Mouse (Mus musculus): Measurements from ENCODE around the gene Hnf4a. TPM values are rescaled to one million over a fixed set of nuclear protein-coding genes. Genes with fewer than 3 reads are reported as not detected.

The Hnf4a gene
- polyA plus RNA-seq, 1 experiment from 2014 or later = 0.18 TPM

- H3K4me2 ChIP-seq = no peak overlapping the region
- 44% methylated on average over 7 of the region's 7 CpGs for WGBS
- H3K9me3 ChIP-seq (replicated peaks) = no peaks in the 10 kb centered on the region
- H3K9ac ChIP-seq = no peak overlapping the region
- H3K27ac ChIP-seq (ENCODE audit: poor library complexity, severe bottlenecking) = no peak overlapping the region
- no peak for ATAC-seq (ENCODE audit: insufficient number of reproducible peaks, low FRiP score)
- no peaks in the 10 kb centered on the region for H3K36me3 ChIP-seq
- H3K4me3 ChIP-seq = no peak overlapping the region
- peaks cover 18% of the 10 kb centered on the region for H3K4me1 ChIP-seq (replicated peaks)
- H3K27me3 ChIP-seq (replicated peaks) = peaks cover 14% of the 10 kb centered on the region
These were observed 15.3 kb upstream of the Hnf4a start for GRCm38 (mm10) chr2:163491351-163491750.

GRCm38 (mm10) chr2:163492018-163492417, 14.6 kb upstream of the Hnf4a start, which contains the start of gene R3hdml:
Gene R3hdml, plus strand, starts transcription at chr2:163492318.
- WGBS = 77% methylated on average over 5 of the region's 5 CpGs
- Histone ChIP-seq H3K36me3 (no peaks in the 10 kb centered on the region), H3K4me1 (replicated peaks) (peaks cover 18% of the 10 kb centered on the region), H3K4me2 (no peak within 1 kb of the TSS), H3K27me3 (replicated peaks) (peaks cover 14% of the 10 kb centered on the region; the same call in 1 of the 2 replicates), H3K4me3 (no peak within 1 kb of the TSS), H3K9me3 (replicated peaks) (no peaks in the 10 kb centered on the region), H3K27ac (ENCODE audit: poor library complexity, severe bottlenecking) (no peak within 1 kb of the TSS), H3K9ac (no peak within 1 kb of the TSS)
- no peak for ATAC-seq (ENCODE audit: insufficient number of reproducible peaks, low FRiP score)

GRCm38 (mm10) chr2:163493031-163493430, 13.6 kb upstream of the Hnf4a start:
- no peak for ATAC-seq (ENCODE audit: insufficient number of reproducible peaks, low FRiP score)
- Histone ChIP-seq H3K4me3 (no peak overlapping the region), H3K9me3 (replicated peaks) (no peaks in the 10 kb centered on the region), H3K4me2 (no peak overlapping the region), H3K36me3 (no peaks in the 10 kb centered on the region), H3K4me1 (replicated peaks) (peaks cover 18% of the 10 kb centered on the region), H3K27ac (ENCODE audit: poor library complexity, severe bottlenecking) (no peak overlapping the region), H3K9ac (no peak overlapping the region), H3K27me3 (replicated peaks) (peaks cover 14% of the 10 kb centered on the region; the same call in 1 of the 2 replicates)
- WGBS = 31% methylated on average over 5 of the region's 5 CpGs

GRCm38 (mm10) chr2:163493976-163494375, 12.6 kb upstream of the Hnf4a start:
- ATAC-seq (ENCODE audit: insufficient number of reproducible peaks, low FRiP score) = no peak
- Histone ChIP-seq H3K27ac (ENCODE audit: poor library complexity, severe bottlenecking) (no peak overlapping the region), H3K9ac (no peak overlapping the region), H3K27me3 (replicated peaks) (peaks cover 14% of the 10 kb centered on the region; the same call in 1 of the 2 replicates), H3K4me2 (no peak overlapping the region), H3K4me3 (no peak overlapping the region), H3K9me3 (replicated peaks) (no peaks in the 10 kb centered on the region), H3K4me1 (replicated peaks) (peaks cover 18% of the 10 kb centered on the region), H3K36me3 (no peaks in the 10 kb centered on the region)
- 27% methylated on average over 5 of the region's 5 CpGs for WGBS

- Histone ChIP-seq H3K4me3 (no peak overlapping the region), H3K27ac (ENCODE audit: poor library complexity, severe bottlenecking) (no peak overlapping the region), H3K36me3 (no peaks in the 10 kb centered on the region), H3K4me1 (replicated peaks) (peaks cover 18% of the 10 kb centered on the region), H3K9ac (no peak overlapping the region), H3K4me2 (no peak overlapping the region), H3K9me3 (replicated peaks) (no peaks in the 10 kb centered on the region), H3K27me3 (replicated peaks) (peaks cover 14% of the 10 kb centered on the region; the same call in 1 of the 2 replicates)
- 22% methylated on average over 6 of the region's 6 CpGs for WGBS
- no peak for ATAC-seq (ENCODE audit: insufficient number of reproducible peaks, low FRiP score)
These were observed 12.2 kb upstream of the Hnf4a start for GRCm38 (mm10) chr2:163494456-163494855.

GRCm38 (mm10) chr2:163502219-163502618, 4.4 kb upstream of the Hnf4a start:
- Histone ChIP-seq H3K36me3 (no peaks in the 10 kb centered on the region), H3K9me3 (replicated peaks) (no peaks in the 10 kb centered on the region), H3K27me3 (replicated peaks) (0 out of 2 replicates have a peak, but pooled peaks cover 4% of the 10 kb centered on the region), H3K9ac (no peak overlapping the region), H3K4me3 (no peak overlapping the region), H3K4me2 (no peak overlapping the region), H3K27ac (ENCODE audit: poor library complexity, severe bottlenecking) (no peak overlapping the region), H3K4me1 (replicated peaks) (no peaks in the 10 kb centered on the region)
- WGBS = 93% methylated on average over 2 of the region's 2 CpGs
- no peak for ATAC-seq (ENCODE audit: insufficient number of reproducible peaks, low FRiP score)

GRCm38 (mm10) chr2:163503191-163503590, 3.4 kb upstream of the Hnf4a start:
- Histone ChIP-seq H3K27me3 (replicated peaks) (0 out of 2 replicates have a peak, but pooled peaks cover 4% of the 10 kb centered on the region), H3K4me1 (replicated peaks) (no peaks in the 10 kb centered on the region), H3K36me3 (no peaks in the 10 kb centered on the region), H3K9me3 (replicated peaks) (no peaks in the 10 kb centered on the region), H3K27ac (ENCODE audit: poor library complexity, severe bottlenecking) (no peak overlapping the region), H3K4me3 (no peak overlapping the region), H3K9ac (no peak overlapping the region), H3K4me2 (no peak overlapping the region)
- 70% methylated on average over 7 of the region's 7 CpGs for WGBS
- ATAC-seq (ENCODE audit: insufficient number of reproducible peaks, low FRiP score) = no peak

- Histone ChIP-seq H3K36me3 (no peaks in the 10 kb centered on the region), H3K9ac (no peak overlapping the region), H3K4me1 (replicated peaks) (peaks cover 4% of the 10 kb centered on the region; the same call in 1 of the 2 replicates), H3K27me3 (replicated peaks) (no peaks in the 10 kb centered on the region), H3K27ac (ENCODE audit: poor library complexity, severe bottlenecking) (no peak overlapping the region), H3K9me3 (replicated peaks) (no peaks in the 10 kb centered on the region), H3K4me2 (no peak overlapping the region), H3K4me3 (no peak overlapping the region)
- WGBS = 63% methylated on average over 7 of the region's 7 CpGs
- no peak for ATAC-seq (ENCODE audit: insufficient number of reproducible peaks, low FRiP score)
These were observed 19.2 kb downstream of the Hnf4a start for GRCm38 (mm10) chr2:163525761-163526243.

GRCm38 (mm10) chr2:163527497-163527896, 20.9 kb downstream of the Hnf4a start:
- ATAC-seq (ENCODE audit: insufficient number of reproducible peaks, low FRiP score) = no peak
- Histone ChIP-seq H3K9me3 (replicated peaks) (no peaks in the 10 kb centered on the region), H3K4me1 (replicated peaks) (peaks cover 4% of the 10 kb centered on the region; the same call in 1 of the 2 replicates), H3K9ac (no peak overlapping the region), H3K27ac (ENCODE audit: poor library complexity, severe bottlenecking) (no peak overlapping the region), H3K36me3 (no peaks in the 10 kb centered on the region), H3K4me2 (no peak overlapping the region), H3K27me3 (replicated peaks) (no peaks in the 10 kb centered on the region), H3K4me3 (no peak overlapping the region)
- WGBS = 74% methylated on average over 2 of the region's 2 CpGs

GRCm38 (mm10) chr2:163530418-163530817, 23.8 kb downstream of the Hnf4a start:
- ATAC-seq (ENCODE audit: insufficient number of reproducible peaks, low FRiP score) = no peak
- Histone ChIP-seq H3K4me1 (replicated peaks) (peaks cover 8% of the 10 kb centered on the region; the same call in 1 of the 2 replicates), H3K4me3 (no peak overlapping the region), H3K9ac (no peak overlapping the region), H3K9me3 (replicated peaks) (0 out of 2 replicates have a peak, but pooled peaks cover 3% of the 10 kb centered on the region), H3K27ac (ENCODE audit: poor library complexity, severe bottlenecking) (no peak overlapping the region), H3K4me2 (no peak overlapping the region), H3K36me3 (no peaks in the 10 kb centered on the region), H3K27me3 (replicated peaks) (peaks cover 13% of the 10 kb centered on the region)
- WGBS = 31% methylated on average over 8 of the region's 8 CpGs

GRCm38 (mm10) chr2:163531917-163532316, 25.3 kb downstream of the Hnf4a start:
- Histone ChIP-seq H3K9ac (no peak overlapping the region), H3K27ac (ENCODE audit: poor library complexity, severe bottlenecking) (no peak overlapping the region), H3K27me3 (replicated peaks) (peaks cover 27% of the 10 kb centered on the region), H3K36me3 (no peaks in the 10 kb centered on the region), H3K4me1 (replicated peaks) (peaks cover 8% of the 10 kb centered on the region; the same call in 1 of the 2 replicates), H3K4me3 (no peak overlapping the region), H3K4me2 (no peak overlapping the region), H3K9me3 (replicated peaks) (0 out of 2 replicates have a peak, but pooled peaks cover 3% of the 10 kb centered on the region)
- ATAC-seq (ENCODE audit: insufficient number of reproducible peaks, low FRiP score) = no peak
- 13% methylated on average over 9 of the region's 9 CpGs for WGBS

GRCm38 (mm10) chr2:163533226-163533625, 26.6 kb downstream of the Hnf4a start:
- 79% methylated on average over 9 of the region's 9 CpGs for WGBS

More at GRCm38 (mm10) chr2:163533226-163533625, 26.6 kb downstream of the Hnf4a start:
- 0 out of 2 replicates have a peak, but pooled peaks cover 3% of the 10 kb centered on the region for H3K9me3 ChIP-seq (replicated peaks)
- peaks cover 8% of the 10 kb centered on the region; the same call in 1 of the 2 replicates for H3K4me1 ChIP-seq (replicated peaks)
- no peak overlapping the region for H3K9ac ChIP-seq
- no peak for ATAC-seq (ENCODE audit: insufficient number of reproducible peaks, low FRiP score)
- H3K36me3 ChIP-seq = no peaks in the 10 kb centered on the region
- H3K27ac ChIP-seq (ENCODE audit: poor library complexity, severe bottlenecking) = no peak overlapping the region
- no peak overlapping the region for H3K4me3 ChIP-seq
- H3K4me2 ChIP-seq = no peak overlapping the region
- H3K27me3 ChIP-seq (replicated peaks) = peaks cover 32% of the 10 kb centered on the region
